Mouse (Mus musculus): ENCODE results near the gene Prkag3. TPM values are rescaled to one million over a fixed set of nuclear protein-coding genes. Genes with fewer than 3 reads are reported as not detected.

The Prkag3 gene
- polyA plus RNA-seq, 1 experiment from 2014 or later: 5.5 TPM

DNA sequence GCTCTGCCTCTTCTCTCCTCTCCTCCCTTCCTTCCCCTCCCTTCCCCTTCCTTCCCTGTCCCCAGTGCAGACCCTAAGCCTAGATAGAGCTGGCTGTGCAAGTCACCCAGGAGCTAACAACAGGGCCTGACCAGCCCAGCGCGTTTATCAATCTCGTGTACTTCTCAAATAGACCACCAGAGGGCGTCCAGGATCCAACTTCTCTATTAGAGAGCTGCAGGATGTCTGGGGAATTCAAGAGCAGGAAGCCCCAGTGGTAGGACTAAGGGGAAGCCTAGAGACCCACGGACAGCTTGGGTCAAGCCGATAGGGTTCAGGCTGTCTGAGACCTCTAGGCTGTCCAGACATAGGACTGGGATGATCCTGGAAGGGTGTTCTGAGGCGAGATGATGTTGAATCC is 38.8 kb upstream of the Prkag3 start:
- Histone ChIP-seq H3K4me1 (ENCODE audit: control insufficient read depth, insufficient read depth, low read length) (peaks cover 12% of the 10 kb centered on the region), H3K27me3 (ENCODE audit: control insufficient read depth, insufficient read depth, low read length) (peaks cover 98% of the 10 kb centered on the region), H3K4me2 (no peak overlapping the region), H3K27ac (ENCODE audit: low read depth, low read length) (no peak overlapping the region), H3K9me3 (replicated peaks; ENCODE audit: control insufficient read depth, low read length) (peaks cover 4% of the 10 kb centered on the region; the same call in 1 of the 2 replicates), H3K4me3 (ENCODE audit: low read depth, low read length) (no peak overlapping the region), H3K9ac (ENCODE audit: low read depth, low read length) (no peak overlapping the region), H3K36me3 (ENCODE audit: control insufficient read depth, insufficient read depth, low read length) (no peaks in the 10 kb centered on the region)
- 5% methylated on average over 7 of the region's 7 CpGs for WGBS (ENCODE audit: insufficient replicate concordance)
- no peak for ATAC-seq (replicated peaks; ENCODE audit: insufficient number of reproducible peaks, low FRiP score, low TSS enrichment)

- Histone ChIP-seq H3K27ac (ENCODE audit: low read depth, low read length) (no peak overlapping the region), H3K36me3 (ENCODE audit: control insufficient read depth, insufficient read depth, low read length) (no peaks in the 10 kb centered on the region), H3K27me3 (ENCODE audit: control insufficient read depth, insufficient read depth, low read length) (peaks cover 90% of the 10 kb centered on the region), H3K9me3 (replicated peaks; ENCODE audit: control insufficient read depth, low read length) (peaks cover 4% of the 10 kb centered on the region; the same call in 1 of the 2 replicates), H3K4me3 (ENCODE audit: low read depth, low read length) (peak overlapping the region; percentile 45), H3K9ac (ENCODE audit: low read depth, low read length) (no peak overlapping the region), H3K4me2 (peak overlapping the region; percentile 74), H3K4me1 (ENCODE audit: control insufficient read depth, insufficient read depth, low read length) (peaks cover 15% of the 10 kb centered on the region)
- no peak; the same call in 1 of the 2 replicates for ATAC-seq (replicated peaks; ENCODE audit: insufficient number of reproducible peaks, low FRiP score, low TSS enrichment)
- 1% methylated on average over 67 of the region's 67 CpGs for WGBS (ENCODE audit: insufficient replicate concordance)
Observed at GRCm38 (mm10) chr1:74784041-74784759, 35.2 kb upstream of the Prkag3 start.

- Histone ChIP-seq H3K9ac (ENCODE audit: low read depth, low read length) (no peak overlapping the region), H3K4me2 (peak overlapping the region; percentile 74)
Observed at GRCm38 (mm10) chr1:74783554-74783953, 34.5 kb upstream of the Prkag3 start.

DNA sequence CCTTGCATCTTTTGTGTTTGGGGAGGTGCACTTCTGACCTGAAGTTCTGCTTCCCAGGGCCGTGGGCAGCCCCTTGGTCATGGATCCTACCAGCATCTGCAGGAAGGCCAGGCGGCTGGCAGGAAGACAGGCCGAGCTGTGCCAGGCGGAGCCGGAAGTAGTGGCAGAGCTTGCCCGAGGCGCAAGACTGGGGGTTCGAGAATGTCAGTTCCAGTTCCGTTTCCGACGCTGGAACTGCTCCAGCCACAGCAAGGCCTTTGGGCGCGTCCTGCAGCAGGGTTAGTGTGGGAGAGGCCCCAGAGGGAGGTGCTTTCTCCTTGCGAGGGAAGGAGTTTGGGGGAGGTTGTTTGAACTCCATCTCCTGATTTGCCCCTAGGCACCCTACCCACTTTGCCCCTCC is 33.0 kb upstream of the Prkag3 start:
- Histone ChIP-seq H3K4me1 (ENCODE audit: control insufficient read depth, insufficient read depth, low read length) (peaks cover 15% of the 10 kb centered on the region), H3K36me3 (ENCODE audit: control insufficient read depth, insufficient read depth, low read length) (no peaks in the 10 kb centered on the region), H3K9ac (ENCODE audit: low read depth, low read length) (no peak overlapping the region), H3K27ac (ENCODE audit: low read depth, low read length) (no peak overlapping the region), H3K9me3 (replicated peaks; ENCODE audit: control insufficient read depth, low read length) (peaks cover 4% of the 10 kb centered on the region; the same call in 1 of the 2 replicates), H3K4me3 (ENCODE audit: low read depth, low read length) (no peak overlapping the region), H3K27me3 (ENCODE audit: control insufficient read depth, insufficient read depth, low read length) (peaks cover 73% of the 10 kb centered on the region), H3K4me2 (no peak overlapping the region; the same call in 1 of the 2 replicates)
- ATAC-seq (replicated peaks; ENCODE audit: insufficient number of reproducible peaks, low FRiP score, low TSS enrichment): no peak
- WGBS (ENCODE audit: insufficient replicate concordance): 14% methylated on average over 14 of the region's 14 CpGs

More at GRCm38 (mm10) chr1:74783554-74783953, 34.5 kb upstream of the Prkag3 start:
- Histone ChIP-seq H3K27ac (ENCODE audit: low read depth, low read length) (no peak overlapping the region), H3K9me3 (replicated peaks; ENCODE audit: control insufficient read depth, low read length) (peaks cover 4% of the 10 kb centered on the region; the same call in 1 of the 2 replicates), H3K4me3 (ENCODE audit: low read depth, low read length) (peak overlapping the region; percentile 45), H3K27me3 (ENCODE audit: control insufficient read depth, insufficient read depth, low read length) (peaks cover 88% of the 10 kb centered on the region), H3K36me3 (ENCODE audit: control insufficient read depth, insufficient read depth, low read length) (no peaks in the 10 kb centered on the region), H3K4me1 (ENCODE audit: control insufficient read depth, insufficient read depth, low read length) (peaks cover 15% of the 10 kb centered on the region)
- ATAC-seq (replicated peaks; ENCODE audit: insufficient number of reproducible peaks, low FRiP score, low TSS enrichment): no peak
- 3% methylated on average over 13 of the region's 13 CpGs for WGBS (ENCODE audit: insufficient replicate concordance)

DNA sequence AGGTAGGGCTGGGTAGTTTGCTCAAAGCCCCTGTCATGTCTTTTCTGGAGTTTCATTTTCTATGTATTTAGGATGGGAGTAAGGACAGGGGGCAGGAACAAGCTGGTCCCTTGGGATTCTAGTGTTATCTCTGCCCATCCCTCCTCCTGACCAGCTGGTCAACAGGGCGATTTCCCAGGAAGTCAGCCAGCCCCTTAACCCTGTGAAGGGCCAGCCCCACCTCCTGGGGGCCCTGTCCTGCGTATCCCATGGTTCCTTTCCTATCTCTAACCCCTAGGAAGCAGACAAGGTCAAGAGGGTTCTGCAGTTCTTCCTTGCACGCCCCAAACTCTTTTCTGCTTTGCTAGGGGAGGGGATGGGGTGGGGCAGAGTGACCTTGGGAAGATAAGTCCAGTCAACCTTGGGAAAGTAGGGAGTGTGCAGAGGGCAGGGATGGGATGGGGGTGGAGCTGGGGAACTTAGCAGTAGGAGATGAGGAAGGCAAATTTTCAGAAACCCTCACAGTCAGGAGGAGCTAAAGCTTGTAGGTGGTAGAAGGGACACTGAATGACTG is 30.0 kb upstream of the Prkag3 start:
- WGBS (ENCODE audit: insufficient replicate concordance): 8% methylated on average over 3 of the region's 3 CpGs
- H3K9me3 ChIP-seq (replicated peaks; ENCODE audit: control insufficient read depth, low read length): no peaks in the 10 kb centered on the region
- no peak for ATAC-seq (replicated peaks; ENCODE audit: insufficient number of reproducible peaks, low FRiP score, low TSS enrichment)
- H3K9ac ChIP-seq (ENCODE audit: low read depth, low read length): no peak overlapping the region
- H3K4me2 ChIP-seq: no peak overlapping the region
- H3K4me1 ChIP-seq (ENCODE audit: control insufficient read depth, insufficient read depth, low read length): peaks cover 13% of the 10 kb centered on the region
- peaks cover 71% of the 10 kb centered on the region for H3K27me3 ChIP-seq (ENCODE audit: control insufficient read depth, insufficient read depth, low read length)
- no peaks in the 10 kb centered on the region for H3K36me3 ChIP-seq (ENCODE audit: control insufficient read depth, insufficient read depth, low read length)
- H3K4me3 ChIP-seq (ENCODE audit: low read depth, low read length): no peak overlapping the region
- no peak overlapping the region for H3K27ac ChIP-seq (ENCODE audit: low read depth, low read length)

GRCm38 (mm10) chr1:74775816-74776215 is 26.8 kb upstream of the Prkag3 start:
- Histone ChIP-seq H3K4me2 (no peak overlapping the region), H3K9ac (ENCODE audit: low read depth, low read length) (no peak overlapping the region)

DNA sequence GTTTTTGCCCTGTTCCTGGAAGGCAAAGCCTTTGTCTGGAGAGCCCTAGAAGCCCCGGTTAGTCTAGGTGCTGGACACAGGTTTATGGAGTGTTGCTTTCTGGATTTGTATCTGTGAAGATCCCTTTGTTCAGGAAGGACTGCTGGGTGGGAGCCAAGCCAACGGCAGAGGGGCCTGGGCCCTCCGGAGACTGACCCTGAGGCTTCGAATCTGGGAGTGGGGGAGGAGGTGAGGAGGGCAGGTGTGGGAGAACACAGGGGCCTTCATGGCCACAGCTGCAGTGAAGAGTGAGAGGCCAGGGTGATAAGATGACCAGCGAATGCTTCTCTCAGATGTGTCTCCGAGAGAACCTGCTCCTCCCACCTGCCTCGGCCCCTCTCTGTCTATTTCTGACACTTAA is 25.0 kb upstream of the Prkag3 start:
- Histone ChIP-seq H3K4me3 (ENCODE audit: low read depth, low read length) (no peak overlapping the region), H3K27me3 (ENCODE audit: control insufficient read depth, insufficient read depth, low read length) (peaks cover 76% of the 10 kb centered on the region), H3K27ac (ENCODE audit: low read depth, low read length) (no peak overlapping the region), H3K36me3 (ENCODE audit: control insufficient read depth, insufficient read depth, low read length) (no peaks in the 10 kb centered on the region), H3K9ac (ENCODE audit: low read depth, low read length) (no peak overlapping the region), H3K4me1 (ENCODE audit: control insufficient read depth, insufficient read depth, low read length) (peaks cover 20% of the 10 kb centered on the region), H3K9me3 (replicated peaks; ENCODE audit: control insufficient read depth, low read length) (no peaks in the 10 kb centered on the region), H3K4me2 (no peak overlapping the region)
- 10% methylated on average over 6 of the region's 7 CpGs for whole genome bisulfite sequencing (ENCODE audit: insufficient replicate concordance)
- ATAC-seq (replicated peaks; ENCODE audit: insufficient number of reproducible peaks, low FRiP score, low TSS enrichment): no peak

More at GRCm38 (mm10) chr1:74775816-74776215, 26.8 kb upstream of the Prkag3 start:
- peaks cover 17% of the 10 kb centered on the region for H3K4me1 ChIP-seq (ENCODE audit: control insufficient read depth, insufficient read depth, low read length)
- 5% methylated on average over 5 of the region's 5 CpGs for WGBS (ENCODE audit: insufficient replicate concordance)
- H3K9me3 ChIP-seq (replicated peaks; ENCODE audit: control insufficient read depth, low read length): no peaks in the 10 kb centered on the region
- H3K36me3 ChIP-seq (ENCODE audit: control insufficient read depth, insufficient read depth, low read length): no peaks in the 10 kb centered on the region
- H3K27ac ChIP-seq (ENCODE audit: low read depth, low read length): no peak overlapping the region
- H3K4me3 ChIP-seq (ENCODE audit: low read depth, low read length): no peak overlapping the region
- no peak for ATAC-seq (replicated peaks; ENCODE audit: insufficient number of reproducible peaks, low FRiP score, low TSS enrichment)
- peaks cover 68% of the 10 kb centered on the region for H3K27me3 ChIP-seq (ENCODE audit: control insufficient read depth, insufficient read depth, low read length)

- under 1% methylated on average over 15 of the region's 15 CpGs for WGBS (ENCODE audit: insufficient replicate concordance)
- ATAC-seq (replicated peaks; ENCODE audit: insufficient number of reproducible peaks, low FRiP score, low TSS enrichment): peak; percentile 67
- Histone ChIP-seq H3K4me1 (ENCODE audit: control insufficient read depth, insufficient read depth, low read length) (peaks cover 20% of the 10 kb centered on the region), H3K4me3 (ENCODE audit: low read depth, low read length) (peak overlapping the region; percentile 22), H3K27ac (ENCODE audit: low read depth, low read length) (no peak overlapping the region), H3K9me3 (replicated peaks; ENCODE audit: control insufficient read depth, low read length) (no peaks in the 10 kb centered on the region), H3K9ac (ENCODE audit: low read depth, low read length) (no peak overlapping the region), H3K4me2 (peak overlapping the region; percentile 89), H3K27me3 (ENCODE audit: control insufficient read depth, insufficient read depth, low read length) (peaks cover 80% of the 10 kb centered on the region), H3K36me3 (ENCODE audit: control insufficient read depth, insufficient read depth, low read length) (no peaks in the 10 kb centered on the region)
Observed at GRCm38 (mm10) chr1:74773136-74773535, 24.1 kb upstream of the Prkag3 start.
